Comparison of ENCODE assay signal across 13 mouse cellular contexts in the genomic region with DNA sequence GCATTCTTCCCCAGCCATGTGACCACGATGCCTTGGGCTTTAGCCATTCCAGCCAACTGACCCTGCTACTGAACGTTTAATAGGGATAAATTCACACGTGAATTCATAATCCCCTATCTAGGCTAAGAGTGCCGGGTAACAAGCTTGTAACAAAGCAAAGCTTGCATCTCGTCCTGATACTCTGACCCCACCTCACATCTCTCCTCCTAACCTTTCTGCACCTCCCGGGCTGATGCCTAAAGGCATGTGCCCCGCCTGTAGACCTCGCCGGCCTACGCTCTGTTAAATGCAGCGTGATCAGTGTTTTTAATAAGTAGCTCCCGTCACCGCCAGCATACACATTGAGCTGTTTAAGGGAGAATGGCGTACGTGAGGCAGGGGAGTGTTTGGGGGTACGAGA. TPM values are rescaled to one million over a fixed set of nuclear protein-coding genes. Genes with fewer than 3 reads are reported as not detected.
DNase-seq lines count a peak whose midpoint lies in the region; ATAC-seq and TF ChIP-seq lines count a peak whose summit lies in the region.
"Had no signal": no experiment of that assay in that cellular context is flagged by ENCODE, and none has a peak within 500 bp of the region (broad histone marks: within the 10 kb centered on the region; RNA-seq: fewer than 3 reads in every experiment).

No protein-coding gene starts in this region.

- H3K9me3 ChIP-seq in embryonic facial prominence, embryonic 15.5 days (replicated peaks) = no peaks in the 10 kb centered on the region
- H3K9me3 ChIP-seq in hindbrain, embryonic 13.5 days = no peaks in the 10 kb centered on the region
- H3K9me3 ChIP-seq in midbrain, embryonic 11.5 days (ENCODE audit: control insufficient read depth, low read length) = no peaks in the 10 kb centered on the region
- H3K9me3 ChIP-seq: heart, embryonic 13.5 days; stomach, embryonic 15.5 days had no signal

- H3K4me1 ChIP-seq in embryonic facial prominence, embryonic 15.5 days = 0 out of 2 replicates have a peak, but pooled peaks cover 6% of the 10 kb centered on the region
- H3K4me1 ChIP-seq in hindbrain, embryonic 13.5 days (replicated peaks) = peaks cover 7% of the 10 kb centered on the region
- H3K4me1 ChIP-seq in midbrain, embryonic 11.5 days (ENCODE audit: control insufficient read depth, insufficient read depth, low read length) = peaks cover 6% of the 10 kb centered on the region
- H3K4me1 ChIP-seq: stomach, embryonic 15.5 days had no signal

- H3K36me3 ChIP-seq in embryonic facial prominence, embryonic 15.5 days = no peaks in the 10 kb centered on the region
- H3K36me3 ChIP-seq in hindbrain, embryonic 13.5 days = no peaks in the 10 kb centered on the region
- H3K36me3 ChIP-seq in midbrain, embryonic 11.5 days (ENCODE audit: control insufficient read depth, insufficient read depth, low read length) = no peaks in the 10 kb centered on the region
- H3K36me3 ChIP-seq: heart, embryonic 13.5 days; stomach, embryonic 15.5 days had no signal

- H3K4me2 ChIP-seq in embryonic facial prominence, embryonic 15.5 days (replicated peaks) = peak overlapping the region; percentile 21
- peak overlapping the region; percentile 25; the same call in 1 of the 2 replicates for H3K4me2 ChIP-seq in hindbrain, embryonic 13.5 days
- H3K4me2 ChIP-seq in midbrain, embryonic 11.5 days = peak overlapping the region; percentile 27
- H3K4me2 ChIP-seq: heart, embryonic 13.5 days; lung, embryonic 14.5 days; stomach, embryonic 15.5 days had no signal

- ATAC-seq in embryonic facial prominence, embryonic 15.5 days (ENCODE audit: insufficient number of reproducible peaks, low FRiP score, low TSS enrichment, low read depth) = no peak
- no peak for ATAC-seq in hindbrain, embryonic 13.5 days (ENCODE audit: low FRiP score)
- ATAC-seq in midbrain, embryonic 11.5 days (ENCODE audit: low FRiP score) = peak; percentile 83
- ATAC-seq in megakaryocyte, adult 5-6 weeks (ENCODE audit: poor library complexity, severe bottlenecking) = no peak

- WGBS in embryonic facial prominence, embryonic 15.5 days = 22% methylated on average over 16 of the region's 16 CpGs
- 36% methylated on average over 16 of the region's 16 CpGs for WGBS in hindbrain, embryonic 13.5 days
- WGBS in midbrain, embryonic 11.5 days = 31% methylated on average over 16 of the region's 16 CpGs

- H3K9ac ChIP-seq in embryonic facial prominence, embryonic 15.5 days = no peak overlapping the region
- H3K9ac ChIP-seq in hindbrain, embryonic 13.5 days = no peak overlapping the region
- no peak overlapping the region for H3K9ac ChIP-seq in midbrain, embryonic 11.5 days (ENCODE audit: low read length)
- H3K9ac ChIP-seq: heart, embryonic 13.5 days; lung, embryonic 14.5 days; stomach, embryonic 15.5 days had no signal

- DNase-seq in embryo, embryonic 10.5 days (ENCODE audit: low spot score) = peak; percentile 62
- peak; percentile 88 for DNase-seq in midbrain, embryonic 11.5 days (ENCODE audit: low spot score, missing footprints)
- no peak for DNase-seq in cerebellum, adult 9-10 months
- no peak for DNase-seq in gastrocnemius, adult 2 months
- no peak for DNase-seq in layer of hippocampus, adult 11-12 months (ENCODE audit: low spot score)
- DNase-seq: gastrocnemius, postnatal 14 days; lung, embryonic 14.5 days; right cerebral cortex, postnatal 4 days had no signal

- intact Hi-C loops in gastrocnemius, adult 2 months (cut with DNase I) = no loop called here

- no peak overlapping the region for H3K4me3 ChIP-seq in embryonic facial prominence, embryonic 15.5 days (replicated peaks)
- no peak overlapping the region for H3K4me3 ChIP-seq in hindbrain, embryonic 13.5 days
- H3K4me3 ChIP-seq in midbrain, embryonic 11.5 days (ENCODE audit: low read depth, low read length) = no peak overlapping the region
- H3K4me3 ChIP-seq in gastrocnemius, adult 2 months = no peak overlapping the region
- H3K4me3 ChIP-seq: heart, embryonic 13.5 days; stomach, embryonic 15.5 days had no signal

- H3K27me3 ChIP-seq in embryonic facial prominence, embryonic 15.5 days = no peaks in the 10 kb centered on the region
- H3K27me3 ChIP-seq in hindbrain, embryonic 13.5 days = peaks cover 5% of the 10 kb centered on the region; the same call in 1 of the 2 replicates
- H3K27me3 ChIP-seq in midbrain, embryonic 11.5 days (ENCODE audit: control insufficient read depth, insufficient read depth, low read length) = peaks cover 11% of the 10 kb centered on the region; the same call in 1 of the 2 replicates
- H3K27me3 ChIP-seq: stomach, embryonic 15.5 days had no signal

- no peak overlapping the region for H3K27ac ChIP-seq in embryonic facial prominence, embryonic 15.5 days (replicated peaks)
- no peak overlapping the region for H3K27ac ChIP-seq in hindbrain, embryonic 13.5 days
- no peak overlapping the region for H3K27ac ChIP-seq in midbrain, embryonic 11.5 days (ENCODE audit: low read depth, low read length)
- H3K27ac ChIP-seq in gastrocnemius, adult 2 months = no peak overlapping the region
- H3K27ac ChIP-seq: heart, embryonic 13.5 days; stomach, embryonic 15.5 days had no signal

- no peak for TF ChIP-seq CTCF in gastrocnemius, adult 2 months (IDR thresholded peaks at IDR 0.05)

RNA-seq across cellular contexts. Expression of a gene that starts 54.7 kb away (rescaled TPM):
- polyA plus RNA-seq in embryonic facial prominence, embryonic 15.5 days (2015; fragmentation: Nextera tagmentation; extraction: Ambion mirVana) = 0.39 and 0.64 TPM in 2 replicates
- 0.16 TPM in 1 of 2 replicates, not detected in the other for polyA plus RNA-seq in hindbrain, embryonic 13.5 days (2015; fragmentation: Nextera tagmentation; extraction: Ambion mirVana)
- polyA plus RNA-seq in midbrain, embryonic 11.5 days (2014; fragmentation: Nextera tagmentation; extraction: Ambion mirVana) = 0.23 and 0.34 TPM in 2 replicates
- total RNA-seq in megakaryocyte, adult 5-6 weeks (2015) = 10.9 and 11.2 TPM in 2 replicates
- 12.6 and 15.6 TPM in 2 replicates for total RNA-seq in megakaryocyte, adult 5-6 weeks (2017)
- 1 to 10 TPM; 2.6 to 2.9 TPM for total RNA-seq in gastrocnemius, adult 2 months (2021)

Comparison
In these comparisons a context has a peak if more than half of its experiments do, and no peak if none do; other contexts are left out.
1. DNase-seq: peak in embryo, embryonic 10.5 days (single experiment) and midbrain, embryonic 11.5 days (single experiment); none in cerebellum, adult 9-10 months (single experiment), gastrocnemius, adult 2 months (single experiment) and layer of hippocampus, adult 11-12 months (single experiment).
2. Peak in every context shown above with its lines, with median percentiles within 50 percentile points of each other: H3K4me2 ChIP-seq.